Mouse (Mus musculus) MEL (cell line): ENCODE data around the gene Rsbn1. TPM values are rescaled to one million over a fixed set of nuclear protein-coding genes. Genes with fewer than 3 reads are reported as not detected.

Experiments used
- DNase-seq: peaks from one replicate; pipeline ENCODE4 v3.0.0; 2011; ENCODE audit warnings: low read depth, low spot score
- H3K27ac ChIP-seq: 2 replicates; pipeline ENCODE4 v1.5.1; 2012; ENCODE audit warnings: low read depth, mild to moderate bottlenecking, control low read depth, low read length, moderate library complexity; ENCODE audit not compliant: control insufficient read depth
- H3K27me3 ChIP-seq, 2 experiments: fragments of 150-350 bp in 1 of 2; sonication (generic) in 1 of 2; 2 replicates each; pipeline ENCODE4 v1.6.1; 2012; ENCODE audit warnings: low read length in 2 of 2, mild to moderate bottlenecking in 2 of 2, improper control_type of control experiment in 1 of 2, moderate library complexity in 1 of 2; ENCODE audit not compliant: insufficient read depth in 2 of 2, control insufficient read depth in 1 of 2
- H3K36me3 ChIP-seq, 2 experiments: 2 replicates each; pipeline ENCODE4 v1.6.1; 2012 to 2014; ENCODE audit warnings: low read length in 2 of 2, improper control_type of control experiment in 1 of 2, inconsistent platforms in 1 of 2, mild to moderate bottlenecking in 1 of 2; ENCODE audit not compliant: insufficient read depth in 2 of 2, control insufficient read depth in 1 of 2
- H3K4me1 ChIP-seq, 2 experiments: fragments of 150-350 bp in 1 of 2; sonication (generic) in 1 of 2; 2 replicates each; pipeline ENCODE4 v1.6.1; 2012; ENCODE audit warnings: low read length in 2 of 2, improper control_type of control experiment in 1 of 2, mild to moderate bottlenecking in 1 of 2; ENCODE audit not compliant: insufficient read depth in 2 of 2, control insufficient read depth in 1 of 2
- H3K4me3 ChIP-seq, 2 experiments: fragments of 150-350 bp in 1 of 2; sonication (generic) in 1 of 2; 2 replicates each; pipeline ENCODE4 v1.5.1; 2012; ENCODE audit warnings: low read depth in 2 of 2, low read length in 2 of 2, mild to moderate bottlenecking in 2 of 2, moderate library complexity in 2 of 2, control low read depth in 1 of 2, improper control_type of control experiment in 1 of 2; ENCODE audit not compliant: control insufficient read depth in 1 of 2, insufficient read depth in 1 of 2
- H3K79me2 ChIP-seq: 2 replicates; pipeline ENCODE4 v1.6.1; 2012; ENCODE audit warnings: mild to moderate bottlenecking, low read length, moderate library complexity; ENCODE audit not compliant: control insufficient read depth, poor library complexity, insufficient read depth
- H3K9ac ChIP-seq: 2 replicates; pipeline ENCODE4 v1.6.1; 2012; ENCODE audit warnings: low read depth, mild to moderate bottlenecking, control low read depth, low read length, moderate library complexity; ENCODE audit not compliant: control insufficient read depth, poor library complexity, severe bottlenecking
- H3K9me3 ChIP-seq: fragments of 150-350 bp; sonication (generic); replicated peaks from 2 replicates; pipeline ENCODE4 v1.6.1; 2012; ENCODE audit warnings: mild to moderate bottlenecking, low read length, improper control_type of control experiment, moderate library complexity; ENCODE audit not compliant: insufficient read depth
- BHLHE40 ChIP-seq: IDR thresholded peaks from 2 replicates; pipeline ENCODE4 v1.6.1; 2012; ENCODE audit warnings: low read depth, mild to moderate bottlenecking, inconsistent platforms, low read length, improper control_type of control experiment, borderline replicate concordance
- CHD2 ChIP-seq: IDR thresholded peaks from 2 replicates; pipeline ENCODE4 v1.6.1; 2011; ENCODE audit warnings: low read length, improper control_type of control experiment
- CTCF ChIP-seq, 3 experiments: IDR thresholded peaks in 2 of 3; conservative IDR thresholded peaks in 1 of 3; 2 replicates each; pipeline ENCODE4 v1.5.1; 2011 to 2012; ENCODE audit warnings: low read length in 3 of 3, low read depth in 2 of 3, mild to moderate bottlenecking in 2 of 3, improper control_type of control experiment in 1 of 3, inconsistent platforms in 1 of 3, mixed read lengths in 1 of 3, moderate library complexity in 1 of 3; ENCODE audit not compliant: control insufficient read depth in 1 of 3, insufficient read depth in 1 of 3, poor library complexity in 1 of 3, severe bottlenecking in 1 of 3
- EP300 ChIP-seq, 2 experiments: IDR thresholded peaks; 2 replicates each; pipeline ENCODE4 v1.6.1; 2011; ENCODE audit warnings: improper control_type of control experiment in 2 of 2, low read length in 2 of 2, low read depth in 1 of 2, mild to moderate bottlenecking in 1 of 2
- ETS1 ChIP-seq: IDR thresholded peaks from 2 replicates; pipeline ENCODE4 v1.6.1; 2012; ENCODE audit warnings: low read depth, mild to moderate bottlenecking, inconsistent platforms, low read length, improper control_type of control experiment, moderate library complexity
- KAT2A ChIP-seq: conservative IDR thresholded peaks from 2 replicates; pipeline ENCODE4 v1.6.1; 2012; ENCODE audit warnings: low read depth, low read length, improper control_type of control experiment, inconsistent platforms
- MAFK ChIP-seq: IDR thresholded peaks from 2 replicates; pipeline ENCODE4 v1.6.1; 2011; ENCODE audit warnings: low read depth, mild to moderate bottlenecking, low read length, improper control_type of control experiment, borderline replicate concordance
- MAX ChIP-seq: IDR thresholded peaks from 2 replicates; pipeline ENCODE4 v1.6.1; 2011; ENCODE audit warnings: low read length, improper control_type of control experiment
- MYB ChIP-seq: IDR thresholded peaks from 2 replicates; pipeline ENCODE4 v1.6.1; 2011; ENCODE audit warnings: mild to moderate bottlenecking, low read depth, low read length, improper control_type of control experiment
- MYC ChIP-seq: IDR thresholded peaks from 2 replicates; pipeline ENCODE4 v1.6.1; 2011; ENCODE audit warnings: low read depth, mild to moderate bottlenecking, low read length, improper control_type of control experiment, moderate library complexity
- NELFE ChIP-seq: IDR thresholded peaks from 2 replicates; pipeline ENCODE4 v1.6.1; 2011; ENCODE audit warnings: low read depth, low read length, improper control_type of control experiment
- POLR2AphosphoS2 ChIP-seq: IDR thresholded peaks from 2 replicates; pipeline ENCODE4 v1.6.1; 2011; ENCODE audit warnings: low read length, improper control_type of control experiment
- POLR2AphosphoS5 ChIP-seq: IDR thresholded peaks from 2 replicates; pipeline ENCODE4 v1.6.1; 2012; ENCODE audit warnings: low read depth, borderline replicate concordance, mild to moderate bottlenecking, inconsistent platforms, low read length, moderate library complexity, mixed read lengths
- RAD21 ChIP-seq: IDR thresholded peaks from 2 replicates; pipeline ENCODE4 v1.6.1; 2011; ENCODE audit warnings: mild to moderate bottlenecking, low read depth, low read length, improper control_type of control experiment
- SMC3 ChIP-seq: IDR thresholded peaks from 2 replicates; pipeline ENCODE4 v1.6.1; 2011; ENCODE audit warnings: low read depth, low read length, improper control_type of control experiment
- TBP ChIP-seq: IDR thresholded peaks from 2 replicates; pipeline ENCODE4 v1.8.0; 2011; ENCODE audit warnings: low read depth, low read length, improper control_type of control experiment
- TCF12 ChIP-seq: IDR thresholded peaks from 2 replicates; pipeline ENCODE4 v1.6.1; 2014; ENCODE audit warnings: low read depth, mild to moderate bottlenecking, inconsistent platforms, low read length, improper control_type of control experiment, moderate library complexity
- USF1 ChIP-seq: IDR thresholded peaks from 2 replicates; pipeline ENCODE4 v1.6.1; 2014; ENCODE audit warnings: low read depth, mild to moderate bottlenecking, inconsistent platforms, low read length, improper control_type of control experiment, moderate library complexity
- ZC3H11A ChIP-seq: IDR thresholded peaks from 2 replicates; pipeline ENCODE4 v1.6.1; 2012; ENCODE audit warnings: low read depth, mild to moderate bottlenecking, inconsistent platforms, low read length, improper control_type of control experiment
- polyA plus RNA-seq, 2 experiments: library from polyadenylated mRNA; stranded (reverse) in 1 of 2; unstranded in 1 of 2; fragments of >175 nt in 1 of 2; fragments of >200 nt in 1 of 2; gene quantifications; 2 replicates each; pipeline versions ENCODE4 v1.2.1 to v1.2.4; 2012; ENCODE audit warnings: low replicate concordance in 2 of 2, low read depth in 1 of 2; ENCODE audit not compliant: insufficient read length in 2 of 2, insufficient read depth in 1 of 2, missing spikeins in 1 of 2
- total RNA-seq: library from RNA; depleted of rRNA; stranded (reverse); fragments of 300-350 nt; gene quantifications from 2 replicates; pipeline ENCODE4 v1.2.3, GENCODE M21; 2012

Gene Rsbn1
- total and polyA plus RNA-seq, 3 experiments, result 10.5 to 37.3 (median 10.8) TPM

- H3K4me1 ChIP-seq, result peaks cover 0 to 3% of the 10 kb centered on the region in 2 experiments; a peak in 1 of 4 replicates
- no peak overlapping the region for H3K27ac ChIP-seq
- no peaks in the 10 kb centered on the region for H3K9me3 ChIP-seq
- H3K79me2 ChIP-seq, result peaks cover 30% of the 10 kb centered on the region; the same call in 1 of the 2 replicates
- H3K9ac ChIP-seq, result no peak overlapping the region
- no peak overlapping the region for H3K4me3 ChIP-seq
- no peak for DNase-seq
- no peaks in the 10 kb centered on the region for H3K27me3 ChIP-seq
- peaks cover 4% of the 10 kb centered on the region in 2 experiments; a peak in 2 of 4 replicates for H3K36me3 ChIP-seq
- TF ChIP-seq EP300 (IDR thresholded peaks at IDR 0.05; ENCODE audit: low read depth in 1 of 2, low read length in 2 of 2), result no peak
- no peak for TF ChIP-seq BHLHE40
- TF ChIP-seq SMC3, result no peak
- TF ChIP-seq KAT2A, result no peak
- no peak for TF ChIP-seq CHD2
- no peak for TF ChIP-seq POLR2AphosphoS5
- TF ChIP-seq MAX, result no peak
- TF ChIP-seq RAD21, result no peak
- TF ChIP-seq NELFE, result no peak
- no peak for TF ChIP-seq ZC3H11A
- no peak for TF ChIP-seq ETS1
- no peak for TF ChIP-seq TBP
- no peak for TF ChIP-seq TCF12
- no peak for TF ChIP-seq CTCF (IDR thresholded peaks at IDR 0.05 in 2 of 3, conservative IDR thresholded peaks at IDR 0.05 in 1 of 3; ENCODE audit: control insufficient read depth in 1 of 3, insufficient read depth in 1 of 3, low read depth in 2 of 3, low read length in 3 of 3, poor library complexity in 1 of 3, severe bottlenecking in 1 of 3)
- no peak for TF ChIP-seq MYC
- no peak for TF ChIP-seq MYB
- no peak for TF ChIP-seq POLR2AphosphoS2
- TF ChIP-seq USF1, result no peak
Measured at GRCm38 (mm10) chr3:103948666-103949065, 34.7 kb downstream of the Rsbn1 start.

GRCm38 (mm10) chr3:103960622-103961021 lies 46.7 kb downstream of the Rsbn1 start:
- Histone ChIP-seq H3K9me3 (no peaks in the 10 kb centered on the region), H3K27me3 (no peaks in the 10 kb centered on the region), H3K27ac (no peak overlapping the region), H3K4me1 (no peaks in the 10 kb centered on the region; a peak in 1 of 4 replicates), H3K4me3 (no peak overlapping the region), H3K9ac (no peak overlapping the region), H3K36me3 (peaks cover 5 to 32% of the 10 kb centered on the region in 2 experiments), H3K79me2 (no peaks in the 10 kb centered on the region)
- DNase-seq, result no peak
- no peak for TF ChIP-seq CHD2
- no peak for TF ChIP-seq EP300 (IDR thresholded peaks at IDR 0.05; ENCODE audit: low read depth in 1 of 2, low read length in 2 of 2)
- peak; percentile 56; the same call in 1 of the 2 replicates for TF ChIP-seq MAFK
